Mouse (Mus musculus) lung, postnatal 10 days (tissue): Measurements from ENCODE around the gene Pfkfb4.

ENCODE experiments used
- DNase-seq: peaks from one replicate; pipeline ENCODE4 v3.0.0; 2021

Gene Pfkfb4

DNA sequence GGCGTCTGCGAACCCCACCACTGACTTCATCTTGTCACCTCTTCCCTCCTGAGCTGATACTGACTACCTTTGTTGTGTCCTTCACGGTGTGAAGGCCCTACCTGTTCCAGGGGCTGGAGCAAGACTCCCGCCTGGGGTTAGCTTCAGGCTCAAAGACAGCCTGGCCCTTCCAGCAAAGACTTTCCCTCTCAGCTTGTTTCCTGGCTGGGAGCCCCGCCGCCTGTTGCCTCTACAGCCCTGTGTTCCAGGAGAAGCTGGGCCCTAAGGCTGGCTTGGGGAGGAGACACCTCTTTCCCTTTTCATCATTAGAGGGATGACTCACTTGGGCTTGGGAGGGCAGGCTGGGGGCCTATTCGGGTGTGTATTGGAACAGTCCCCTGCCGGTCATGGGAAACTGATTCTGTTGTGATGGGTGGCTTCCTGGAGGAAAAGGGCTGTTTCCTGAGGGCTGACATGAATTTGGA, 47.4 kb downstream of the Pfkfb4 start:
- peak; percentile 74 for DNase-seq

DNA sequence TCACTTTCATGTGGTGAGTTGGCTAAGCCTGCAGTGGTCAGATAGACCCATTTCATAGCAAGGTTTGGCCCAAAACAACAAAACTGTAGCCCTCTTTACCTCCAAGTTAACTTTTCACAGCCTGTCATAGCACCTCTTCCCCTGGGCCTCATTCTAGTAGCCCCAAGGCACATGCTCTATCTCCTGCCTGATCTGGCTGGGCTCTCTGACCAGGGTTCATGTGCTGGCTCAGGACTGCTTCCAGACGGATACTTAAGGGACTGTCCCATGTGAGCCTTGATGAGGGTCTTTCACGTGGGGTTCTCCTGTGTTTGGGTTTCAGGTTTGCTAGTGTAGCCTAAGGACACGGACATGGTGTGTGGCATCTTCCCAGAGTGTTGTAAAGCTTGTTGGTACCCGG, 48.1 kb downstream of the Pfkfb4 start:
- DNase-seq: no peak

DNA sequence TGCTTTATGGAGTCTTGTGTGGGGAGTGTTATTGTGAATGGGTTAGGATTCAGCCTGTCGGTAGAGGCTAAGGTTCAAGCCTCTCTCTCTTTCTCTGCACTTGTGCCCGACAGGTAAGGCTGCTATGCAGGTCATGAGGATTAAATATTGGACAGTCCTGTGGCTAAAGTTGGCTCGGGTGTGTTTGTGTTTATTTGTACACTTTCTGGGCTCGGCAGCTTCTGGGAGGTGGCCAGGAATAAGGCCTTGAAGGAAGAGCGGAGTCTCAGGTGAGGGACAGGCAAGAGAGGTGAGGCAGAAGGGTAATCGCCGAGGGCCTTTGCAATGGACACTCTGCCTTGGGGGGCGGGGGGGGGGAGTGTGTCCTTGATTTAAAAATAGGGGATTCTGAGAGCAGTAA, 48.6 kb downstream of the Pfkfb4 start:
- no peak for DNase-seq

DNA sequence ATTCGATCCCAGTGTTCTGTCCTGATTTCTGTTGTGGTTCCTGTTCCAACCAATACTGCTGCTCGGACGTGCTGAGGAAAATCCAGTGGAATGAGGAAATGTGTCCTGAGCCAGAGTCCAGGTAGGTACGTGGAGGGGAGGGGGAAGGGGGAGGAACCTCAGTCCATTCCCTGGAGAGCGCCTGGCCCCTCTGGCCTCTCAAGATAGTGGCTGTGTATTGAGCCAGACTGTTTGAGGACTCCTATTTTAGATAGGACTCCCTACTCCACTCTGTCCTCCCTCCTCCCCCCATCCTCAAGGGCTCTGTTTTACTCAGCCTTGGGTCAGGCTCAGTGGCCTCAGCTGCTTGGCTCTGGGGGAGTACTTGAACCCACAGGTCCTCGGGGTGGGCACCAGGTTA, 49.3 kb downstream of the Pfkfb4 start:
- DNase-seq: peak; percentile 59

DNA sequence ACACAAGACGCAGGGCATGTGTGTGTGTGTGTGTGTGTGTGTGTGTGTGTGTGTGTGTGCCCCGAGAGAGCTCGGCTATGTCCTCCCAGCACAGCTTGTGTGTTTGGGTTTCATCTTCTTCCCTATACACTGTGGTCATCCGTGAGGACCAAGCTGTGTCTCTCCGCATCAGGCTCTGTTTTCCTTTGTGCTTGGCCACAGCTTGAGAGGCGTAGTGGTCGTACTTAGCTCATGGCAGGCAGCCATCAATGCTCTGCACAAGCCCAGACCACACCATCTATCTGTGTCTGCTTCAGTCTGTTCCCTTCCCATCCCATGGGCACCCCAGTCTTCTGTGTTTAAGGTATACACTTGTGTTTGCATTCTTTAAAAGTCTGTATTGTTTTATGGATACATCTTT, 49.8 kb downstream of the Pfkfb4 start:
- no peak for DNase-seq

DNA sequence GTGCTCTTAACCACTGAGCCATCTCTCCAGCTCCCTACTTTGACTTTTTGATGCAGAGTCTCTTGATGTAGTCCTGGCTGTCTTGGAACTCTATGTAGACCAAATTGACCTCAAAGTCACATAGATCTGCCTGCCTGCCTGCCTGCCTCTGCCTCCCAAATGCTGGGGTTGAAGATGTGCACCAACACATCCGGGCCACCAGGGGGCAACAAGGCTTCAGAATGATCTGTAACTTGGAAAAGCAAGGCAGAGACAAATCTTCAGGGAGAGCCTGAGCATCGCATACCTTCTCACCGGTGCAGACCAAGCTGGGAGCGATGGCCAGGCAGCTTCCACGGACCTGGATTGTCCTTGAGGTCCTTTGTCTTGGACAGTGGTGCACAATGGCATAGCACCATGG, 54.7 kb downstream of the Pfkfb4 start:
- DNase-seq: peak; percentile 76

DNA sequence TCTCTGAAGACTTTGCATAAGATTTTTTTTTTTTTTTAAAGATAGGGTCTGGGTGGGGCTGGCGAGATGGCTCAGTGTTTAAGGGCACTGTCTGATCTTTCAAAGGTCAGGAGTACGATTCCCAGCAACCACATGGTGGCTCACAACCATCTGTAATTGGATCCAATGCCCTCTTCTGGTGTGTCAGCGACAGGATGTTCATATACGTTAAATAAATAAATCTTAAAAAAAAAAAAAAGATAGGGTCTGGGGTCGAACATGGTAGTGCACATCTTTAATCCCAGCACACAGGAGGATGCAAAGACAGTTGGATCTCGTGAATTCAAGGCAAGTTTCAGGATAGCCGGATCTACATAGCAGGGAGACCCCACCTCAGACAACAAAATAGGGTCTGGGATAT, 57.7 kb downstream of the Pfkfb4 start:
- no peak for DNase-seq

DNA sequence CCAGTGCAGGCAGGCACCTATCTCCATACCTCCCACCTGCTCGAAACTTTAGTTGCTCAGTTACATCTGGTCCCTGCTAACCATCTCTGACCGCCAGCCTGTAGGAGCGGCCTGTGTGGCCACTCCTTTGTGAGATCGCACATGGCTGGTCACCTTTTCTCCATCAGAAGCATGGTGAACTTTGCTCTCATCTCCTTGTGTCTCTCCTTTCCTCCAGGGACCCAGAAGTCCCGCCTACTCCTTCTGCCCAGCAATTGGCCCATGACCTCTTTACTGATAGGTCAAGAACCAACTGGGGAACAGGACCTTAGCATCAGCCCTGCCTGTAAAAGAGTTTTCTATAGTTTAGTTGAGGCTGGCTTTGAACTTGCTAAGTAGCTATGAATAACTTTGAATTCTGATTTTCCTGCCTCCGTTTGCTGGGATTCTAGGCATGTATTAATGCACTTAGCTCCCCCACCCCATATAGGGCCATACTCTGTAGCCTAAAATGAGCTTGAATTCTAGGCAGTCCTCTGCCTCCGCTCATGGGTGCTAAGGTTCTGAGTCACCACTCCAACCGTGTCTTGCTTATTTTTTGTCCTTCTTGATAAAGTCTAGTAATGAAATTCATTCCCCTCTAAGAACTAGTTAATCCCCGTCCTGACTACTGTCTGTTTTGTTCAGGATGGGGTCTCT, 58.6 kb downstream of the Pfkfb4 start:
- no peak for DNase-seq

DNA sequence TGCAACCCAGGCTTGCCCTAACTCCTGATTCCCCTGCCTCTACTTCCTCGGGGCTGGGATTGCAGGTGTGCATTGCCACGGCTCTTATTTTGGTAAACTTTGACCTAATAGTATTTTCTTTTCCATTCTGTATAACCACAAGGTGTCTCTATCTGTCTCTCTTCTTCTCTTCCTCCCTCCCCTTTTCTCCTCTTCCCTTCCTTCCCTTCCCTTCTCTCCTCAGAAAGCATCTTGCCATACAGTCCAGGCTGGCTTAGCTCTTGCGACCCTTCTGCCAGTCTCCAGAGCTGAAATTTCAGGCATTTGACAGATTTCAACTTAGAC, 59.1 kb downstream of the Pfkfb4 start:
- DNase-seq: no peak

DNA sequence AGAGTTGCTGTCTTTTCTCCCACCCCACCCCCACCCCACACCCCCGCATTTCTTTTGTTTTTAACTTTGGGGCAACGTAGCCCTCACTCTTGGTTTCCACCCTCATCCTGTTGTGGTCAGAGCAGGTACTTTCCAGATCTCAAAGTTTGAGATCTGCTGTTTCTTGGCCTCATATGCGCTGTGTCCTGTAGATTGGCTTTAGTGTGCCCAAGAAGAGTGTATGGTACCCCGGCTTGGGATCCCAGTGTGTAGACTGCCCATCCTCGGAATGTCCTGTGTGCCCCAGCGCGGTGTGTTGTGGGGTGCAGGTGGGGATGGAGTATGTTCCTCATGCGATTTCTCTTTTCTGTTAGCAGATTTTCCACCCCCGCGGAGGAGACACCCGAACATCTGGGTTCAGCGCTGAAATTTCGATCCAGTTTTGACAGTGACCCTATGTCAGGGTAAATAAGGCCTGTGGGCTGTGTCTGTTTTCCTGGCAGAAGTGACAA, 59.5 kb downstream of the Pfkfb4 start:
- no peak for DNase-seq

DNA sequence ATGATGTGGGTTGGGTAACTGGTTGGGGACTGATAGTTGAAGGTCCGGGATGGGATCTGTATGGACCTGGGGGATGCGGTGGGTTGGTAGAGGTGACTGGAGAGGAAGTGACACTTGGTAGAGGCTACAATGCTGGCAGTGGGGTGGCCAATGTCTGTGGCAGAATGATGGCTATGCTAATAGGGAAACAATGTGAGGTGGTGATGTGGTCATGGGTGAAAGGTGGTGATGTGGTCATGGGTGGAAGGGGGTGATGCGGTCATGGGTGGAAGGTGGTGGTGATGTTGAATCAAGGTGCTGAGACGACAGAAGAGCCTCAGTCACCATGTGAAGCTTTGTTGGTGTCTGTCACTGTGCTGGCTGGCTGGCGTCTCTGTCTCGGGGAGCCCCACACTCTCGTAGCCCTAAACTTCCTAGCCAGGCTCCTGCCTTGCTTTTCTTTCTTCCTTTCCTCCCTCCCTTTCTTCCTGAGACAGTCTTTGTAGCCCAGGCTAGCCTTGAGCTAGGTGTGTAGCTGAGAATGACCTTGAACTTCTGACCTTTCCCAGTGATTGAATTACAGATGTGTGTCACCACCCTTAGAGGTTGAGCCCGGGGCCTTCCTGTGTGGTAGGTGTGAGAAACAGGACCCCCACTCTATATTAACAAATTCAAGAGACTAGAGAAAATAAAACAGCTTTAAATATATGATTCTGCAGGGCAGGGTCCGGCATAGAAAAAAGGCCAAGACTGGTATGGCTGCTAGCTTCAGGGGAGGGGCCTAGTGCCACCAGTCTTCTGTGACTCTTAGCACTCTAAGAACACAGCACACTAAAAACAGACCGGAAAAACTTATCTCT, 60.3 kb downstream of the Pfkfb4 start:
- DNase-seq: no peak

DNA sequence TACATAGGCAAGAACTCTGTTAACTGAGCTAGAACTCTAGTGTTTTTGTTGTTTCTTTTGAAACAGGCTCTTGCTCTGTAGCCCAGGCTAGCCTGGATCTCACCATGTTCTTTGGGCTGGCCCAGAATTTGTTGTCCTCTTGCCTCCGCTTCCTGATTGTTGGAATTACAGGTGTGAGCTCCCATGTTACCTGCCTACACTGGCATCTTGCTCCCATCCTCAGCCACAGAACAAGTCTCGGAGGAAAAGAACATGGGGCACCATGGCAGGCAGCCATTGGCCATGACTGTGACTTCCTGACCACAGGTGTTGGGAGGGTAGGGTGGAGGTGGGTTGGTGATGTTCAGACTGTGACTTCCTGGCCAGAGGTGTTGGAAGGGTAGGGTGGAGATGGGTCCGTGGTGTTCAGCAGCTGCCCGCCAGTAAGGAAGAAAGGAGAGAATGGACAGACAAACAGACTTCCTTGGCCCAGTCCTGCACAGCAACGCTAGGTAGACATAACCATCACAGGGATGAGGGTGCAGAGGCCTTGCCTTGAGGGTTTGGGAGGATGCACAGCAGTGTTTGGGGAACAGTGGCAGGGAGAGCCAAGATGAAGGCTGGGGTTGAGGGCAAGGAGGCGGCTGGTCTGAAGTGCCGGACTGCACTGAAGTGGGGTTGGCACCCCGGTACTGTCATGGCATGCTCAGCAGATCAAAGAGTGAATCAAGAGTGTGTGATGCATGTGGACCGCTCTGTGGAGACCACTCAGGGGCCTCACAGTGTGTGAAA, 61.1 kb downstream of the Pfkfb4 start:
- no peak for DNase-seq

DNA sequence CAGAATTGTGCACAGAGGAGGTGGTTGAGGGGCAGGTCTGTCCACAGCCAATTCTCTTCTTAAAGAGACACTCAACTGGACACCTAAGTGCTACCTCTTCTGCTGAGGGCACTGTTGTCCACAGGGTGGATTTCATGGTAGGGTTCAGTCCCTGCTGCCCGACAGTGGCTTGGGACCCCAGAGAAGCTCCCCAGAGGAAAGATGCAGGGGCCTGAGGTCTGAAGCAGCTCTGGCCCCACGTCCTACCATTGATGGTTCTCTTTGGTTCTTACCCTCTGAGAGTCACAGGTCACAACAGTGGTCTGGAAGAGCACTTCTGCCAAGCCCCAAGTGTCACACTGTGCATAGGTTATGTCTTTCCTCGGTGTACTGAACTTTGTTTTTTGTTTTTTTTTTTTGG, 61.8 kb downstream of the Pfkfb4 start:
- no peak for DNase-seq

DNA sequence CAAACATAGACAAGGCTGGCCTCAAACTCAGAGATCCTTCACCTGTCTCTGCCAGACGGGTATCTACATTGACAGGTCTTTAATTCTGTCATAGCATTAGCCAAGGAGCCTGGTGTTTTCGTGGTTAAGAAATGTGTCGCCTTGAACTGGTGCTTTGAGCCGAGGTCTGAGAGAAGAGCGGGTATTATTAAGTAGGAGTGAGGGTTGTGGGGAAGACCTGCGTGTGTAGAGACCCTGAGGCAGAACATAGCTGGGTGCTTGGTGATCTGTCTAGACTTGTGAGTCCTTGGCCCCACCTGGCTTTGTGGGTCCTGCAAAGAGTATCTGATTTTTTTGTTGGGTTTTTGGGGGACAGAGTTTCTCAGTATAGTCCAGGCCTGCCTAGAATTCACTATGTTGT, 62.3 kb downstream of the Pfkfb4 start:
- no peak for DNase-seq

DNA sequence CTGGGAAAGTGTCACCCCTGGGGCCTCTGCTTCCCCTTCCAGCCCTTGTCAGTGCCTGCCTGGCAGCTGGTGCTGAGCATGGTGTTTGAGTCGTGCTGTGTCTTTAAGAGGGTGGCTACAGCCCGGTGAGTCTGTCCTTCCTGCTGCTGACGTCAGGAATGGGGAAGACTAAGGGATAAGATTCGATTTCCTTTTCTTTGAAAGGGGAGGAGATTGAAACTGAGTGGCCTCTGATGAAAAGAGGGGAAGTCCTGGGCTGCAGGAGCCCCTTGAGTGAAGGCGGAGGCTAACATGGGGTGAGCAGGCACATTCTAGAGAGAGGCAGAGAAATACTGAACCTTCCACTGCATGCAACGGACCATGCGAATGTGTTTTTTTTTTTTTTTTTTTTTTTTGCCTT, 63.1 kb downstream of the Pfkfb4 start:
- DNase-seq: peak; percentile 83

DNA sequence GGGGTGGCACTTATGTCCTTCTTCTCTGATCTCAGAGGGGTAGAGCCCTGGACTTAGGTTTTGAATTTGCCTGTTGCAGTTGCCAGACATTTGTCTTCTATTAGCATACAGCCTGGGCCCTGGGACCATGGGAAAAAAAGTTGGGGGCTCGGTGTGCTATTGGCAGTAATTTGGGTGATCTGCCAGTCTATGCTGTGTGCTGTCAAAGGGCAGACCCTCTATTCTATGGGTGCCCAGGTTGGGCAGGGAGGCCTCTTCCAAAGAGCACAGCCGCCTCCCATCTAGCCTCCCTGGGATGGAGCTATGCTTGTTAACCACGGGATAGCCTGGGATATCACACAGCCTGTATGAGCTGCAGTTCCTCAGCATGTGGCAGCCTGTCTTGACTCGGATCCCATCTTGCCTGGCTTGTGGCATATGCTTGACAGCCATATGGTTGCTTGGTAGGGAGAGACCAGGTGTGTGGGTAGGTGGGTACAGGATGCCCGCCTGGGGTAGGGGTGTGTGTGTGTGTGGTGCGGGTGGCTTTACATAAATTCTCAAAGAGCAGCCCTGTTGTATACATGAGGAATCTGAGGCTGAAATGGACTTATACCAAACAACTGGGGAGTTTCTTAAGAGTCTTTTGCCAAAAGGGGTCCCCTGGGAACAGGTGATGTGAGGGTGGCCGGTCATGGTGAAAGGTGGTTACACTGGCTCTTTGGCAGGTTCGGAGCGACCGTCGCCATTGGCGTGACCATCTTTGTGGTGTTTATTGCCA, 63.9 kb downstream of the Pfkfb4 start:
- DNase-seq: no peak

DNA sequence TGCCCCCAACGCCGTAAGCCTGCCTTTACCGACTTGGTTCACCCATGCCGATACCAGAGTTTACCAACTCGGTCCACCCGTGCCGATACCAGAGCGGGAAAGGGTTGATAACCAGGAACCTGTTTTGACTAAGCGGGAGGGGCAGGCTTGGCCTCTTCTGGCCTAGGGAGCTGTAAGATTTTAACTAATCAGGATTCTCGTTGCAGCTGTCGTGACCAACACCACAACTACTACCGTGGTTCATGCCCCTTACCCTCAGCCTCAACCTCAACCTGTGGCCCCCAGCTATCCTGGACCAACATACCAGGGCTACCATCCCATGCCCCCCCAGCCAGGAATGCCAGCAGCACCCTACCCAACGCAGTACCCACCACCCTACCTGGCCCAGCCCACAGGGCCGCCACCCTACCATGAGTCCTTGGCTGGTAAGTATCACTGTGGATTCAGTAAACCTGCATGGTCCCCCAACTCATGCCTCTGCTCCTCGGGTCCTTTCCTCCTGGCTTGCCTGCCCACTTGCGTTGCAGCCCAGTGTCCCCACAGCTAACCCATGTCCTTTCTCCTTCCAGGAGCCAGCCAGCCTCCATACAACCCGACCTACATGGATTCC, 64.6 kb downstream of the Pfkfb4 start:
- no peak for DNase-seq

DNA sequence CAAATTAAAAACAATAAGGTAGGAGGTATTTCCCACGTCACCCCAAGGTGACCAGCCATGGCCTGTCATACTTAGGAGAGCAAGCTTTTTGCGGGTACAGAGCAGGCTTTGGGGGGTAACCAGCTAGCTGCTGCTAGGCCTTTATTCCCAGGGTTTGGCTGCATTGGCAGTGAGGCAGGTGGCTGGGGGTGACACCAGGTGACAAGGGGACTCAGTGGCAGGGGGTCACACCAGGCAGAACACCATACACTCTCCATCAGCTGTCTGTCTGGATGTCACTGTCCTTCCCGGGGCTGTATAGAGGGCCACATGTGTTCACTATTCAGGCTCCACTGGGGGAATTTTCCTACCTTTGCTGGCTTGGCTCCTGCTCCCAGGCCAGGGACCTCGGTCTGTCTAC, 65.3 kb downstream of the Pfkfb4 start:
- no peak for DNase-seq

DNA sequence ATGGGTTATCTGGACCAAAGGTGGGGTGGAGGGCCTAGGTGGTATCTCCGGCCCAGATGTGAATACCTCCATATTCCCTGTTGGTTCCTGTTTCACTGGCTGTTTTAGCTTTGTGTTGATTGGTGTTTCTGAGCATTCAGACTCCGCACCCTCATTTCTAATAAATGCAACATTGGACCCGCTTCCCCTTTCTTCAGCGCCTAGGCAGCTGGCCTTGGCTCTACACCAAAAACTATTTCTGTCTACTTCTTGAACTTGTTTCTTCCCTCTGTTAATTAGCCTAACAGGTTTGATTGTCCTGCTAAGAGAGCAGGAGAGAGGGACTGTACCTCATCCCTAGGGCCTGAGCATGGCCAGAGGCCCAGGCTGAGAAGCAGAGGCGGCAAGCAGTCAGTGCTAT, 66.0 kb downstream of the Pfkfb4 start:
- no peak for DNase-seq

DNA sequence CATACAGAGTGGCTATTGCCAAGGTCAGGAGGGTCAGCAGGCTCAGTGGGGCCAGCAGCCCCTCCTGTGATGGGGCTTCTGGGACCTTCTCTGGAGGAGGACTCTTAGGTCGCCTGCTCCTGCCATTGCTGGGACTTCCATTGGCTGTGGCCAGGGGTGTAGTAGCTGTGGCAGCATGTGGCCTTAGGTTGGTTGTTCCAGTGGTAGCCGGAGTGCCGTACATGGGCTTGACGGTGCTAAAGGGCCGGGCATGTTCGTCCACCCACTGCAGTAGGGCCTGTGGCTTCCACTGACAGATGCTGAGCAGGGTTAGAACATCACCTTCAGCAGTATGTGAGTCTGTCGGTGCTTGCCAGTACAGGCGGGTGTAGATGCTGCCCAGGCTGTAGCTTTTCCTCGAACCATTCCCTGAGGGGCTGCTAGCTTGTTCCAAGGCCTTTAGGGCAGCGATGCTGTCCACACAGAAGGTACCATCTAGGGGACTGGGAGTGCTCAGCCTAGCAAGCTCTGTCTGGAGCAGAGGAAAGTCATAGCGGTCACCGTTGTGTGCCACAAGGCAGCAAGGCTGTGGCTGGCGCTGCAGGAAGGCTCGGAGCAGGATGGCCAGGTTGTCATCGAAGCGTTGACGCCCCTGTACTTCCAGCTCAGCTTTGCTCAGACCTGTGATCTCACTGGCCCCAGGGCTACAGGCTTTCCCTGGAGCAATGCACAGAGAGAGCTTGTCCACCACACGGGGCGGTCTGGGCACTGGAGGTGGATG, 66.6 kb downstream of the Pfkfb4 start:
- no peak for DNase-seq

DNA sequence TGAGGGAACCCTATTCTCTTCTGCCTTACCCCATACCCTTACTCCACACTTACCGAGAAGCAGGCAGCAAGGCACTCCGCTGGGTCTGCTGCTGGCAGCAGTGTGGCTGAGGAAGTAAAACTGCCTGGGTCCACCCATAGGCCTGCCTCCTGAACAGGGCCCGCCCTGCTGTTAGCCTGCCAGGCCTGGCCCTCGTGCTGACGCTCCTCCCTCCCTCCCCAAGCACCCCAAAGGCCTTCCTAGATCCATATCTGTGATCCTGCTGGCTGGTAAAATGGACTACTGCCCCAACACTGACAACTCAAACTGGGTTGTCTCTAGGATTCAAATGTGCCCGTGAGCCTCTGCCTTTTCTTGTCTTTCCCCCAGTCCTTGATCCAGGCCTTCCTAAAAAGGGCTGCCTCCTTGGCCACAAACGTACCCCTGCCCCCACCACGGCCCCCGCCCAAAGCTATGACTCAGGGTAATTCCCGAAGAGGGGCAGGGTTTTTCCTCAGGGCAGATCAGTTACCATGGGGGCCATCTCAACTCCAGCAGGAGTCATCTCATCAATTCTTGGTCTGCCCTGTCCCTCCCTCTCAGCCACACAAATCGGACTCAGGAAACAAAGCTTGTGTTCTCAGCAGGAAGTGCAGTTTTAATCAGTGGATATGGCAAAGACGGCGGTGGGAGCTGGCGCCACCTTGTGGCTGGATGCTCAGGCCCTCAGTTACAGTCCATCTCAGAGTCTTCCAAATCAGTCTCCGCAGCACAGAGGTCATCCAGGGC, 67.7 kb downstream of the Pfkfb4 start, which contains the start of gene Trex1:
TSS of gene Trex1 (minus strand) at position 599 of the 768 bp plus-strand sequence.
- DNase-seq: peak; percentile 94
